Mouse (Mus musculus) G1E (cell line): ENCODE results near the gene Cluap1.

ENCODE experiments used
- CTCF ChIP-seq: IDR thresholded peaks from 2 replicates; pipeline ENCODE4 v1.5.1; 2012; ENCODE audit warnings: low read depth, low read length, inconsistent platforms, mixed read lengths
- GATA1 ChIP-seq: IDR thresholded peaks from 2 replicates; pipeline ENCODE4 v1.6.1; 2012; ENCODE audit warnings: borderline replicate concordance, low read length, inconsistent platforms, mixed read lengths
- GATA2 ChIP-seq: IDR thresholded peaks from 2 replicates; pipeline ENCODE4 v1.6.1; 2012; ENCODE audit warnings: low read depth, low read length, inconsistent platforms, borderline replicate concordance
- POLR2AphosphoS5 ChIP-seq: IDR thresholded peaks from 2 replicates; pipeline ENCODE4 v1.6.1; 2012; ENCODE audit warnings: low read depth, low read length, inconsistent platforms; ENCODE audit not compliant: insufficient replicate concordance
- TAL1 ChIP-seq: conservative IDR thresholded peaks from 2 replicates; pipeline ENCODE4 v1.6.1; 2012; ENCODE audit warnings: low read depth, low read length, inconsistent platforms, mixed read lengths

DNA sequence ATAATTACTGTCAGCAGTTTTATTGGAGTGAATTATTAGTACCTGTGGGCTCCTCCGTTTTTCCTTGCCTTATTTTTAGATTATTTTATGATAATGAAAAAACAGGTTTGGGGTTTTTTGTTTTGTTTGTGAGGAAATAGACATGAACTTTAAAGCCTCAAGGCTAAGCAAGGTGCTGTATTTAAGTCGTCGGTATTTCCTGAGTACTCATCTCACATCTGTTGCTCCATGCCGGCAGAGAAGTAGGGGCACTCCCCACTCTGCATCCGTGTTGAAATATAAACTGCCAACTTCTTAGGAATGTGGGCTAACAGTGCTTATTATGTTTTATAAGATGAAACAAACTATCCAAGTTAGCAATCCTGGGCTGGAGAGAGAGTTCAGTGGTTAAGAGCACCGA is 12.6 kb upstream of the Cluap1 start:
- TF ChIP-seq CTCF = no peak
- TF ChIP-seq GATA1 = no peak
- no peak for TF ChIP-seq GATA2
- TF ChIP-seq TAL1 = no peak
- TF ChIP-seq POLR2AphosphoS5 = no peak
